Mouse (Mus musculus): ENCODE results near the gene Stra6l.

DNA sequence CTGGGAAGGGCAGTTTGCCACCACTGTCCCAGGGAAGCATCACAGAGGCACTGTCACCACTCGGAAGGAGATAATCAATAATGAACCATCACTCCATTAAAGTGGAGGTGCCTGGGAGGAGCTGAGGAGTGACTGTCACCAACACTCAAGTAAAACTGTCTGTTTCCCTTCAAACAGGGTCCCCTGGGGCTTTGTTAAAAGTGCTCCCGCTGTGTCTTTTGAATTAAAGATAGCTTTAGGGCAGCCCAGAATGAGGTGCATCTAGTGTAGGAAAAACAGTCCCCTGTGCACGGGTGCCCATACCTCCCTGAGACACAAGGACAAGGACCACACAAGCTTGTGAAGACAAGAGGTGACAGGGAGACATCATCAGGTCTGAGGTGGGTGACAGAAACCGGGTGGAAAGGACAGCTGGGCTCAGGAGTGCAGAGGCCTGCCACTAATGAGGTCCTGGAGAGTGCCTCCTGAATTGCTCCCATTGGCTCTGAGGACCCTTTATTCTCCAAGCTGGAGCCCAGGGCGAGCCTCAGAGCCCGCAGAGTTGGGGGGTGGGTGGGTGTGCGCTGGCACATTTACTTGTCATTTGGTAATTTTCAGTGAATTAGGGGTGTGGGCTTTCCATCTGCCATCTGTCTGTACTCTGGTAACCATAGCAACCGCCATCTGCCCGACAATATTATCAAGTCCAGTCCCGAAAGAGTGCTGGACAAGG, 24.3 kb upstream of the Stra6l start:
- no peak for TF ChIP-seq CTCF (IDR thresholded peaks at IDR 0.05; ENCODE audit: extremely low read depth, insufficient read depth, insufficient read length, insufficient replicate concordance)
- no peak for TF ChIP-seq POLR2A (IDR thresholded peaks at IDR 0.05; ENCODE audit: low read depth, low read length)
